ENCODE assay signal across 18 mouse cellular contexts in the genomic region with DNA sequence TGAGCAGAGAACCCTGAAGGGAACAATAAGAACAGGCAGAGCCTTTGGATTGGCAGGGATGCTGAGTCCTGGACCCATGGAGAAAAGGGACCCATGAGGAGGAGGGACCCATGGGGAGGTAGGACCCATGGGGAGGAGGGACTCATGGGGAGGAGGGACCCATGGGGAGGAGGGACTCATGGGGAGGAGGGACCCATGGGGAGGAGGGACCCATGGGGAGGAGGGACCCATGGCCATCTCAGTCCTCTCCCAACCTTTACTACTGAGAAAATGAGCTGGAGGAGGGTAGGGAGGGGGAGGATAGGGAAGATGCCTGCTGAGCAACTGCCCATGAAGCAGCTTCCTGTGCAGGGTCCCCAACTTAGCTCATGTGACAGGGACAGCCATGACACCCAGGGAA. TPM values are rescaled to one million over a fixed set of nuclear protein-coding genes. Genes with fewer than 3 reads are reported as not detected.
"Had no signal": no experiment of that assay in that cellular context is flagged by ENCODE, and none has a peak within 500 bp of the region (broad histone marks: within the 10 kb centered on the region; RNA-seq: fewer than 3 reads in every experiment).

No protein-coding gene starts in this region.

- H3K9ac ChIP-seq: limb, embryonic 15.5 days; liver, embryonic 12.5 days; lung, embryonic 14.5 days; midbrain, embryonic 15.5 days; neural tube, embryonic 12.5 days had no signal

- H3K4me3 ChIP-seq: layer of hippocampus, adult 2 months; limb, embryonic 15.5 days; liver, embryonic 12.5 days; midbrain, embryonic 15.5 days; neural tube, embryonic 12.5 days had no signal

- H3K36me3 ChIP-seq: limb, embryonic 15.5 days; liver, embryonic 12.5 days; midbrain, embryonic 15.5 days had no signal

- H3K9me3 ChIP-seq: limb, embryonic 15.5 days; liver, embryonic 12.5 days; midbrain, embryonic 15.5 days; neural tube, embryonic 12.5 days had no signal

- H3K27ac ChIP-seq: layer of hippocampus, adult 2 months; limb, embryonic 15.5 days; liver, embryonic 12.5 days; midbrain, embryonic 15.5 days; neural tube, embryonic 12.5 days had no signal

- ATAC-seq: liver, embryonic 12.5 days; midbrain, embryonic 15.5 days had no signal

- H3K4me1 ChIP-seq: limb, embryonic 15.5 days had no signal

- H3K27me3 ChIP-seq: liver, embryonic 12.5 days; midbrain, embryonic 15.5 days; neural tube, embryonic 12.5 days had no signal

- H3K4me2 ChIP-seq: limb, embryonic 15.5 days; liver, embryonic 12.5 days; lung, embryonic 14.5 days; midbrain, embryonic 11.5 days; midbrain, embryonic 15.5 days; neural tube, embryonic 12.5 days had no signal

- DNase-seq: kidney, postnatal 10 days; kidney, postnatal 4 days; lung, embryonic 14.5 days; lung, postnatal 10 days; lung, postnatal 4 days; thymus, adult 18-20 months; thymus, postnatal 14 days had no signal

RNA-seq across cellular contexts. Expression of a gene that starts 34.4 kb away (rescaled TPM):
- total RNA-seq: monocyte, adult 5-6 weeks; neutrophil, adult 5-6 weeks had no signal
- polyA plus RNA-seq: limb, embryonic 11.5 days; liver, embryonic 12.5 days; liver, embryonic 16.5 days; stomach, embryonic 14.5 days had no signal
